Mouse (Mus musculus): ENCODE measurements around the gene Hist2h3b. TPM values are rescaled to one million over a fixed set of nuclear protein-coding genes. Genes with fewer than 3 reads are reported as not detected.
"Not testable (repeated sequence)": the region's sequence is repeated elsewhere in the genome, so short reads cannot be mapped to it uniquely, and the experiment has no call there.

Hist2h3b gene
- 1,135 and 1,442 TPM in 2 replicates for polyA plus RNA-seq (2012; rRNA removed)

GRCm38 (mm10) chr3:96268051-96268775, at the start of gene Hist2h3b:
Gene Hist2h3b, plus strand, starts transcription at chr3:96268654.
- no peak for TF ChIP-seq CTCF (IDR thresholded peaks at IDR 0.05; ENCODE audit: borderline replicate concordance, control insufficient read depth, extremely low read depth, insufficient read depth, low read length, poor library complexity)
- TF ChIP-seq POLR2A (IDR thresholded peaks at IDR 0.05; ENCODE audit: control insufficient read depth, extremely low read depth, insufficient read depth, low read length, poor library complexity): peak; percentile 95
- DNase-seq: peak; percentile 81
- Histone ChIP-seq H3K27ac (ENCODE audit: control insufficient read depth, insufficient read depth, low read length) (peak within 1 kb of the TSS; percentile 97), H3K27me3 (ENCODE audit: control insufficient read depth, insufficient read depth, low read length) (no peaks in the 10 kb centered on the region), H3K36me3 (ENCODE audit: control insufficient read depth, insufficient read depth, low read length) (no peaks in the 10 kb centered on the region), H3K4me1 (replicated peaks; ENCODE audit: control insufficient read depth, insufficient read depth, low read length) (peaks cover 11% of the 10 kb centered on the region), H3K4me3 (ENCODE audit: control insufficient read depth, insufficient read depth, low read length) (peak within 1 kb of the TSS; percentile 62)
- 23% methylated on average over 30 of the region's 30 CpGs for WGBS

DNA sequence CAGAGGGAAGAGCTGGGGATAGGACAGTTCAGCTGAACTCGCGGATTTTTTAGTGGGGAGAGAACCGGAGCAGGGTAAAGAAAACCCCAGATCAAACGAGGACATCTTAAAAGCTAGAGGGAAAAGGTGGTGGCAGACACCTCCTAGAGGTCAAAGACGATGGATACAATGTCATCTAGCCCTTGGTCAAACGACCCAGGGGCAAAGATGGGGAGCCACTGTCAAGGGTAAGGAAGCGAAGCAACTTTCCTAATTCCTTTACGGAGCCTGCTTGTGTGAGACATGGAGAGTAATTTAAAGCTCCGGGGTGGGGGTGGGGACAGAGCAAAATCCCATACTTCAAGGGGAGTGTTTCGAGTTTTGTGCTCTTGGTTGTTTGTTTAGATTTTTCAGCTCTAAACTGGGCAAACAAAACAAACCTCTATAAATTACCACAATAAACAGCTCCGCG, 49.2 kb upstream of the Hist2h3b start:
- Histone ChIP-seq H3K27ac (ENCODE audit: control insufficient read depth, insufficient read depth, low read length) (peak overlapping the region; percentile 90), H3K27me3 (ENCODE audit: control insufficient read depth, insufficient read depth, low read length) (no peaks in the 10 kb centered on the region), H3K4me3 (ENCODE audit: control insufficient read depth, insufficient read depth, low read length) (peak overlapping the region; percentile 49), H3K36me3 (ENCODE audit: control insufficient read depth, insufficient read depth, low read length) (no peaks in the 10 kb centered on the region), H3K4me1 (replicated peaks; ENCODE audit: control insufficient read depth, insufficient read depth, low read length) (peaks cover 17% of the 10 kb centered on the region)
- DNase-seq: peak; percentile 56
- WGBS: under 1% methylated on average over 12 of the region's 12 CpGs
- TF ChIP-seq POLR2A (IDR thresholded peaks at IDR 0.05; ENCODE audit: control insufficient read depth, extremely low read depth, insufficient read depth, low read length, poor library complexity) (no peak), CTCF (IDR thresholded peaks at IDR 0.05; ENCODE audit: borderline replicate concordance, control insufficient read depth, extremely low read depth, insufficient read depth, low read length, poor library complexity) (no peak)

GRCm38 (mm10) chr3:96219661-96220130, 48.8 kb upstream of the Hist2h3b start, which contains the start of the genes Bola1 and Hist2h2ab:
Gene Bola1, minus strand, starts transcription at chr3:96219709.
Gene Hist2h2ab, plus strand, starts transcription at chr3:96219865.
- peak within 1 kb of the TSS; percentile 80 for H3K4me3 ChIP-seq (ENCODE audit: control insufficient read depth, insufficient read depth, low read length)
- under 1% methylated on average over 37 of the region's 37 CpGs for WGBS

GRCm38 (mm10) chr3:96220131-96220764, 48.2 kb upstream of the Hist2h3b start:
- H3K36me3 ChIP-seq (ENCODE audit: control insufficient read depth, insufficient read depth, low read length); DNase-seq; H3K27me3 ChIP-seq (ENCODE audit: control insufficient read depth, insufficient read depth, low read length): not testable (repeated sequence)
- Histone ChIP-seq H3K4me1 (replicated peaks; ENCODE audit: control insufficient read depth, insufficient read depth, low read length) (peaks cover 21% of the 10 kb centered on the region), H3K4me3 (ENCODE audit: control insufficient read depth, insufficient read depth, low read length) (peak overlapping the region; percentile 80), H3K27ac (ENCODE audit: control insufficient read depth, insufficient read depth, low read length) (peak overlapping the region; percentile 98)
- peak; percentile 77 for TF ChIP-seq POLR2A (IDR thresholded peaks at IDR 0.05; ENCODE audit: control insufficient read depth, extremely low read depth, insufficient read depth, low read length, poor library complexity)
- under 1% methylated on average over 34 of the region's 47 CpGs for WGBS

More at GRCm38 (mm10) chr3:96219661-96220130, 48.8 kb upstream of the Hist2h3b start, which contains the start of the genes Bola1 and Hist2h2ab:
- TF ChIP-seq POLR2A (IDR thresholded peaks at IDR 0.05; ENCODE audit: control insufficient read depth, extremely low read depth, insufficient read depth, low read length, poor library complexity) (peak; percentile 86), CTCF (IDR thresholded peaks at IDR 0.05; ENCODE audit: borderline replicate concordance, control insufficient read depth, extremely low read depth, insufficient read depth, low read length, poor library complexity) (peak; percentile 42; the same call in 1 of the 2 replicates)
- no peaks in the 10 kb centered on the region for H3K36me3 ChIP-seq (ENCODE audit: control insufficient read depth, insufficient read depth, low read length)
- peaks cover 18% of the 10 kb centered on the region for H3K4me1 ChIP-seq (replicated peaks; ENCODE audit: control insufficient read depth, insufficient read depth, low read length)
- DNase-seq: peak; percentile 79
- H3K27ac ChIP-seq (ENCODE audit: control insufficient read depth, insufficient read depth, low read length): peak within 1 kb of the TSS; percentile 98
- no peaks in the 10 kb centered on the region for H3K27me3 ChIP-seq (ENCODE audit: control insufficient read depth, insufficient read depth, low read length)

GRCm38 (mm10) chr3:96220765-96221639, 47.5 kb upstream of the Hist2h3b start, which contains the start of the genes Hist2h2ac and Hist2h2be:
Gene Hist2h2ac, minus strand, starts transcription at chr3:96220880.
Gene Hist2h2be, plus strand, starts transcription at chr3:96221119.
- Histone ChIP-seq H3K4me3 (ENCODE audit: control insufficient read depth, insufficient read depth, low read length) (peak within 1 kb of the TSS; percentile 89), H3K27me3 (ENCODE audit: control insufficient read depth, insufficient read depth, low read length) (no peaks in the 10 kb centered on the region), H3K36me3 (ENCODE audit: control insufficient read depth, insufficient read depth, low read length) (no peaks in the 10 kb centered on the region), H3K4me1 (replicated peaks; ENCODE audit: control insufficient read depth, insufficient read depth, low read length) (peaks cover 23% of the 10 kb centered on the region), H3K27ac (ENCODE audit: control insufficient read depth, insufficient read depth, low read length) (peak within 1 kb of the TSS; percentile 98)
- WGBS: under 1% methylated on average over 43 of the region's 43 CpGs
- TF ChIP-seq CTCF (IDR thresholded peaks at IDR 0.05; ENCODE audit: borderline replicate concordance, control insufficient read depth, extremely low read depth, insufficient read depth, low read length, poor library complexity) (no peak), POLR2A (IDR thresholded peaks at IDR 0.05; ENCODE audit: control insufficient read depth, extremely low read depth, insufficient read depth, low read length, poor library complexity) (peak; percentile 50; the same call in 1 of the 2 replicates)
- peak; percentile 90 for DNase-seq

Data from thymus, adult 2 months (tissue).